Mouse (Mus musculus) monocyte, adult 59 days (primary cell): ENCODE results near the gene Pde6b. TPM values are rescaled to one million over a fixed set of nuclear protein-coding genes. Genes with fewer than 3 reads are reported as not detected.

ENCODE experiments used
- total RNA-seq, 2 experiments: library from RNA; stranded (reverse); gene quantifications; one replicate each; pipeline ENCODE4 v1.2.4; 2023

Pde6b gene
- total RNA-seq: not detected

GRCm38 (mm10) chr5:108388201-108388600 is at the start of gene Pde6b:
TSS of gene Pde6b (plus strand) at chr5:108388391.

GRCm38 (mm10) chr5:108367871-108368332 is 20.3 kb upstream of the Pde6b start, which contains the start of gene Gm42517:
TSS of gene Gm42517 (minus strand) at chr5:108367922.

GRCm38 (mm10) chr5:108433804-108434587 is 45.8 kb downstream of the Pde6b start, which contains the start of gene Atp5k:
TSS of gene Atp5k (minus strand) at chr5:108434448.

GRCm38 (mm10) chr5:108448785-108449668 is 60.8 kb downstream of the Pde6b start, which contains the start of gene Mfsd7a:
TSS of gene Mfsd7a (minus strand) at chr5:108448891.

GRCm38 (mm10) chr5:108461082-108462065 is 73.2 kb downstream of the Pde6b start, which contains the start of gene Pcgf3:
TSS of gene Pcgf3 (plus strand) at chr5:108461232.

Other genes starting within 250 kb of the Pde6b start
- 10 to 100 TPM; 65.6 to 72.5 TPM for gene Dr1, start 119.5 kb upstream of the Pde6b start, total RNA-seq
- 1 to 10 TPM; 2.3 to 2.9 TPM for gene Pigg, start 75.8 kb upstream of the Pde6b start, total RNA-seq
- not detected for gene Gm42517, start 20.5 kb upstream of the Pde6b start, total RNA-seq
- gene Atp5k, start 46.1 kb downstream of the Pde6b start, total RNA-seq: 100 to 1,000 TPM in 1 of 2 experiments, 10 to 100 TPM in 1; 64.1 to 125 TPM
- gene Mfsd7a, start 60.5 kb downstream of the Pde6b start, total RNA-seq: 10 to 100 TPM; 43.1 to 44.4 TPM
- 10 to 100 TPM; 20.5 to 25.2 TPM for gene Pcgf3, start 72.8 kb downstream of the Pde6b start, total RNA-seq
- not detected for gene Cplx1, start 161.6 kb downstream of the Pde6b start, total RNA-seq
- gene Gak, start 241.4 kb downstream of the Pde6b start, total RNA-seq: 100 to 1,000 TPM; 135 to 139 TPM
- gene Tmem175, start 241.4 kb downstream of the Pde6b start, total RNA-seq: 10 to 100 TPM; 19.3 to 20.5 TPM